Comparison of ENCODE assay signal across 7 mouse cellular contexts in genomic region chr4:135317966-135318365, GRCm38 (mm10). TPM values are rescaled to one million over a fixed set of nuclear protein-coding genes. Genes with fewer than 3 reads are reported as not detected.
DNase-seq lines count a peak whose midpoint lies in the region; ATAC-seq lines count a peak whose summit lies in the region.

No protein-coding gene starts in this region.

- peak; percentile 92 for ATAC-seq in forebrain, embryonic 14.5 days
- ATAC-seq in hindbrain, embryonic 12.5 days (ENCODE audit: low FRiP score), result peak; percentile 68; the same call in 1 of the 2 replicates

- no peaks in the 10 kb centered on the region for H3K4me1 ChIP-seq in forebrain, embryonic 14.5 days (ENCODE audit: control insufficient read depth, insufficient read depth, low read length)
- peaks cover 4% of the 10 kb centered on the region for H3K4me1 ChIP-seq in hindbrain, embryonic 12.5 days

- DNase-seq in R1 (ENCODE audit: low read depth, low spot score), result peak; percentile 75
- DNase-seq in cerebellum, adult 11-12 months, result peak; percentile 17
- peak; percentile 86 for DNase-seq in forebrain, embryonic 14.5 days (ENCODE audit: low spot score)
- DNase-seq in layer of hippocampus, postnatal 14 days (ENCODE audit: low spot score in 2 of 2), result peak; percentile 66 to 79
- peak; percentile 81 for DNase-seq in lung, postnatal 25 days (ENCODE audit: low spot score)
- peak; percentile 71 for DNase-seq in retina, postnatal 7 days (ENCODE audit: low read depth, low spot score)

- H3K4me2 ChIP-seq in forebrain, embryonic 14.5 days (ENCODE audit: low read length), result no peak overlapping the region
- H3K4me2 ChIP-seq in hindbrain, embryonic 12.5 days (replicated peaks), result no peak overlapping the region

- no peaks in the 10 kb centered on the region for H3K9me3 ChIP-seq in forebrain, embryonic 14.5 days (replicated peaks; ENCODE audit: control insufficient read depth, low read length)
- no peaks in the 10 kb centered on the region for H3K9me3 ChIP-seq in hindbrain, embryonic 12.5 days (replicated peaks)

- 18% methylated on average over 2 of the region's 2 CpGs for WGBS in forebrain, embryonic 14.5 days
- 22% methylated on average over 2 of the region's 2 CpGs for WGBS in hindbrain, embryonic 12.5 days

- H3K36me3 ChIP-seq in forebrain, embryonic 14.5 days (ENCODE audit: control insufficient read depth, insufficient read depth, low read length), result peaks cover 68% of the 10 kb centered on the region
- H3K36me3 ChIP-seq in hindbrain, embryonic 12.5 days, result peaks cover 80% of the 10 kb centered on the region

- H3K27me3 ChIP-seq in forebrain, embryonic 14.5 days (replicated peaks; ENCODE audit: control insufficient read depth, insufficient read depth, low read length), result no peaks in the 10 kb centered on the region
- no peaks in the 10 kb centered on the region for H3K27me3 ChIP-seq in hindbrain, embryonic 12.5 days

- no peak overlapping the region for H3K9ac ChIP-seq in forebrain, embryonic 14.5 days (ENCODE audit: low read length)
- no peak overlapping the region for H3K9ac ChIP-seq in hindbrain, embryonic 12.5 days

- H3K4me3 ChIP-seq in forebrain, embryonic 14.5 days (ENCODE audit: low read depth, low read length), result no peak overlapping the region
- H3K4me3 ChIP-seq in hindbrain, embryonic 12.5 days, result no peak overlapping the region

- H3K27ac ChIP-seq in forebrain, embryonic 14.5 days (ENCODE audit: low read depth, low read length), result no peak overlapping the region
- no peak overlapping the region for H3K27ac ChIP-seq in hindbrain, embryonic 12.5 days

RNA-seq across cellular contexts. Expression of gene Srrm1, which starts 35.2 kb away (rescaled TPM):
- 129 and 152 TPM in 2 replicates for polyA plus RNA-seq in forebrain, embryonic 14.5 days (2014; fragmentation: Nextera tagmentation; extraction: Ambion mirVana)
- 238 and 258 TPM in 2 replicates for polyA plus RNA-seq in hindbrain, embryonic 12.5 days (2016; fragmentation: Nextera tagmentation; extraction: Ambion mirVana)
- 100 to 1,000 TPM; 124 to 133 TPM for total RNA-seq in layer of hippocampus, postnatal 14 days (2021)

RNA-seq across cellular contexts. Expression of gene Clic4, which starts 45.4 kb away (rescaled TPM):
- 74.1 and 74.4 TPM in 2 replicates for polyA plus RNA-seq in forebrain, embryonic 14.5 days (2014; fragmentation: Nextera tagmentation; extraction: Ambion mirVana)
- polyA plus RNA-seq in hindbrain, embryonic 12.5 days (2016; fragmentation: Nextera tagmentation; extraction: Ambion mirVana), result 159 TPM in 2 replicates
- total RNA-seq in layer of hippocampus, postnatal 14 days (2021), result 10 to 100 TPM; 37.8 to 40.9 TPM

Comparison
In these comparisons a context has a peak if more than half of its experiments do, and no peak if none do; other contexts are left out.
1. DNase-seq: peak in every context shown above with its lines; median percentile 86 in forebrain, embryonic 14.5 days; 81 in lung, postnatal 25 days; 75 in R1; 72 in layer of hippocampus, postnatal 14 days; 71 in retina, postnatal 7 days; 17 in cerebellum, adult 11-12 months.